8 mouse cellular contexts compared by ENCODE assay signal in genomic region chr10:83182573-83182960, GRCm38 (mm10).
DNase-seq lines count a peak whose midpoint lies in the region; ATAC-seq and TF ChIP-seq lines count a peak whose summit lies in the region.

No protein-coding gene starts in this region.

- ATAC-seq in forebrain, embryonic 16.5 days = peak; percentile 27; the same call in 1 of the 2 replicates
- no peak for ATAC-seq in limb, embryonic 14.5 days (ENCODE audit: low FRiP score, low read depth)

- no peak overlapping the region for H3K9ac ChIP-seq in ES-E14 (ENCODE audit: insufficient read depth, low read depth, low read length, poor library complexity, severe bottlenecking)
- H3K9ac ChIP-seq in forebrain, embryonic 16.5 days (replicated peaks; ENCODE audit: low read depth, low read length) = no peak overlapping the region
- no peak overlapping the region for H3K9ac ChIP-seq in limb, embryonic 14.5 days (ENCODE audit: low read depth, low read length, severe bottlenecking)

- no peak for TF ChIP-seq POLR2A in limb, embryonic 14.5 days (IDR thresholded peaks at IDR 0.05; ENCODE audit: borderline replicate concordance, extremely low read depth, insufficient read depth, insufficient read length)

- in situ Hi-C loops in ES-E14 (cut with MboI; ENCODE audit: low sequenced_read_pairs in 2 of 2, unreplicated experiment in 2 of 2) = loop anchor here in 1 of 2 experiments (25.0 kb wide), 1 partner anchor 270 kb away; no protein-coding TSS in a partner anchor

- H3K27me3 ChIP-seq in forebrain, embryonic 16.5 days (replicated peaks; ENCODE audit: control insufficient read depth, insufficient read depth, low read length) = no peaks in the 10 kb centered on the region
- no peaks in the 10 kb centered on the region for H3K27me3 ChIP-seq in limb, embryonic 14.5 days (ENCODE audit: control insufficient read depth, insufficient read depth, low read length)

- no peaks in the 10 kb centered on the region for H3K9me3 ChIP-seq in ES-E14 (ENCODE audit: control insufficient read depth, insufficient read depth, low read depth, low read length)
- no peaks in the 10 kb centered on the region for H3K9me3 ChIP-seq in forebrain, embryonic 16.5 days (ENCODE audit: control insufficient read depth, low read length)
- 0 out of 2 replicates have a peak, but pooled peaks cover 5% of the 10 kb centered on the region for H3K9me3 ChIP-seq in limb, embryonic 14.5 days (ENCODE audit: control insufficient read depth, low read length)

- no peak overlapping the region; the same call in 1 of the 2 replicates for H3K27ac ChIP-seq in ES-E14 (ENCODE audit: insufficient read depth, low read depth, low read length, poor library complexity, severe bottlenecking)
- no peak overlapping the region for H3K27ac ChIP-seq in forebrain, embryonic 16.5 days (ENCODE audit: low read length)
- no peak overlapping the region for H3K27ac ChIP-seq in limb, embryonic 14.5 days (replicated peaks; ENCODE audit: low read depth, low read length)

- WGBS in forebrain, embryonic 16.5 days = 26% methylated on average over 8 of the region's 8 CpGs
- 36% methylated on average over 8 of the region's 8 CpGs for WGBS in limb, embryonic 14.5 days

- H3K36me3 ChIP-seq in ES-E14 (ENCODE audit: control insufficient read depth, insufficient read depth, low read length, poor library complexity, severe bottlenecking) = no peaks in the 10 kb centered on the region
- H3K36me3 ChIP-seq in forebrain, embryonic 16.5 days (ENCODE audit: control insufficient read depth, insufficient read depth) = no peaks in the 10 kb centered on the region
- no peaks in the 10 kb centered on the region for H3K36me3 ChIP-seq in limb, embryonic 14.5 days (ENCODE audit: control insufficient read depth, insufficient read depth, low read length)

- peak; percentile 64 for DNase-seq in 416B (ENCODE audit: low read depth)
- DNase-seq in ES-E14 (ENCODE audit: low read depth, low spot score) = peak; percentile 54
- DNase-seq in cerebellum, adult 11-12 months = peak; percentile 79
- DNase-seq in kidney, adult 8-10 months = peak; percentile 34 to 72
- DNase-seq in limb, embryonic 14.5 days (ENCODE audit: low spot score) = peak; percentile 70
- peak; percentile 18 for DNase-seq in retina, adult 2 months (ENCODE audit: low read depth, low spot score)
- DNase-seq in urinary bladder, postnatal 14 days (ENCODE audit: low spot score) = peak; percentile 75

- no peaks in the 10 kb centered on the region for H3K4me1 ChIP-seq in ES-E14 (ENCODE audit: control insufficient read depth in 2 of 2, insufficient read depth in 2 of 2, low read length in 2 of 2, poor library complexity in 1 of 2)
- H3K4me1 ChIP-seq in forebrain, embryonic 16.5 days (replicated peaks; ENCODE audit: control insufficient read depth, insufficient read depth, low read length) = peaks cover 26% of the 10 kb centered on the region
- H3K4me1 ChIP-seq in limb, embryonic 14.5 days (ENCODE audit: control insufficient read depth, insufficient read depth, low read length) = peaks cover 18% of the 10 kb centered on the region

- no peak overlapping the region for H3K4me3 ChIP-seq in ES-E14 (ENCODE audit: insufficient read depth in 1 of 2, low read depth in 1 of 2, low read length in 2 of 2, poor library complexity in 1 of 2, severe bottlenecking in 1 of 2)
- H3K4me3 ChIP-seq in forebrain, embryonic 16.5 days (replicated peaks; ENCODE audit: low read length) = no peak overlapping the region
- no peak overlapping the region for H3K4me3 ChIP-seq in limb, embryonic 14.5 days (replicated peaks; ENCODE audit: low read length)

- no peak overlapping the region for H3K4me2 ChIP-seq in forebrain, embryonic 16.5 days (ENCODE audit: low read length)
- no peak overlapping the region for H3K4me2 ChIP-seq in limb, embryonic 14.5 days (replicated peaks; ENCODE audit: low read depth, low read length, severe bottlenecking)

TF ChIP-seq in ES-E14, 5 proteins besides CTCF, POLR2A, EP300 and RAD21:
- no peak for TF ChIP-seq MAFK (IDR thresholded peaks at IDR 0.05; ENCODE audit: insufficient read depth, low read depth, low read length)
- TF ChIP-seq HCFC1 (IDR thresholded peaks at IDR 0.05; ENCODE audit: borderline replicate concordance, insufficient read depth, low read length) = no peak
- no peak for TF ChIP-seq ZNF384 (IDR thresholded peaks at IDR 0.05; ENCODE audit: low read depth, low read length)
- TF ChIP-seq ZC3H11A (IDR thresholded peaks at IDR 0.05; ENCODE audit: borderline replicate concordance, low read depth, low read length) = peak; percentile 85

Comparison
In these comparisons a context has a peak if more than half of its experiments do, and no peak if none do; other contexts are left out.
1. DNase-seq: peak in every context shown above with its lines; median percentile 79 in cerebellum, adult 11-12 months; 75 in urinary bladder, postnatal 14 days; 70 in limb, embryonic 14.5 days; 64 in 416B; 54 in ES-E14; 53 in kidney, adult 8-10 months; 18 in retina, adult 2 months.